Mouse (Mus musculus) heart, embryonic 10.5 days (tissue): ENCODE results near the gene Prr23a2. TPM values are rescaled to one million over a fixed set of nuclear protein-coding genes. Genes with fewer than 3 reads are reported as not detected.

Experiments
- DNase-seq: peaks from one replicate; pipeline ENCODE4 v3.0.0-alpha.2; 2017; ENCODE audit warnings: low spot score
- H3K27ac ChIP-seq: fragments of 300-500 bp; sonication (generic); 2 replicates; pipeline ENCODE4 v1.5.1; 2016; ENCODE audit warnings: mild to moderate bottlenecking
- H3K27me3 ChIP-seq: fragments of 300-500 bp; sonication (generic); 2 replicates; pipeline ENCODE4 v1.6.1; 2016; ENCODE audit warnings: mild to moderate bottlenecking; ENCODE audit not compliant: poor library complexity, insufficient read depth, severe bottlenecking
- H3K36me3 ChIP-seq: fragments of 300-500 bp; sonication (generic); 2 replicates; pipeline ENCODE4 v1.6.1; 2016; ENCODE audit warnings: mild to moderate bottlenecking, moderate library complexity
- H3K4me1 ChIP-seq: fragments of 300-500 bp; sonication (generic); 2 replicates; pipeline ENCODE4 v1.6.1; 2016; ENCODE audit warnings: mild to moderate bottlenecking
- H3K4me3 ChIP-seq: fragments of 300-500 bp; sonication (generic); 2 replicates; pipeline ENCODE4 v1.5.1; 2016; ENCODE audit warnings: mild to moderate bottlenecking, moderate library complexity
- H3K9me3 ChIP-seq: fragments of 300-500 bp; sonication (generic); 2 replicates; pipeline ENCODE4 v1.6.1; 2016; ENCODE audit warnings: mild to moderate bottlenecking, moderate library complexity
- WGBS: fragments of 180-500 bp; shearing (Covaris S2); methylation state at CpG from one replicate; pipeline ENCODE4 v1.1.7; 2016; 5-methylcytosine and 5-hydroxymethylcytosine counted together
- polyA plus RNA-seq: library from polyadenylated mRNA; unstranded; fragments of >200 nt; fragmentation: Nextera tagmentation; extraction: Ambion mirVana; gene quantifications from 2 replicates; pipeline ENCODE4 v1.2.1, GENCODE M21; 2016

Prr23a2 gene
- polyA plus RNA-seq, 1 experiment from 2014 or later, result not detected

DNA sequence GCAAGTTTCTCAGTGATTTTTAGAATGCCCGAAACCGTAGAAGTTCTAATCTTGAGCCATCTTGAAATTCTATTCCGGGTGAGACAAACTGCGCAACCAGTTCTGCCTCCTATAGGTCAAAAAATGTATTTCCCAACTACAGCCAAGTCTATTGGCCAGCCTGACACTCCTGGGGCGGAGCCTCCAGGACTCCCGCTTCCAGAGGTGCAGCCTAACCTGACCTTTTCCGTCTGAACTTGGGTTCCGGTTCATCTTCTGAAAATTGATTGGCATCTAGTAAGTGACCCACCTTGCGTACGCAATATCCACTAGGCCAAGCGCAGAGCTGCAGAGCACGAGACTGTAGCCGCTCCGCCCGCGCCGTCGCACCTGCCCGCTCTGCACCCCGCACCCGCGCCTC is 8.3 kb downstream of the Prr23a2 start, which contains the start of gene Prr23a3:
Gene Prr23a3, plus strand, starts transcription at position 197 of the 400 bp plus-strand sequence.
- H3K4me1 ChIP-seq, result 0 out of 2 replicates have a peak, but pooled peaks cover 2% of the 10 kb centered on the region
- H3K4me3 ChIP-seq, result peak within 1 kb of the TSS; percentile 41
- H3K9me3 ChIP-seq, result no peaks in the 10 kb centered on the region
- no peaks in the 10 kb centered on the region for H3K36me3 ChIP-seq
- WGBS, result 39% methylated on average over 22 of the region's 22 CpGs
- no peak for DNase-seq
- peaks cover 13% of the 10 kb centered on the region for H3K27me3 ChIP-seq
- no peak within 1 kb of the TSS for H3K27ac ChIP-seq

DNA sequence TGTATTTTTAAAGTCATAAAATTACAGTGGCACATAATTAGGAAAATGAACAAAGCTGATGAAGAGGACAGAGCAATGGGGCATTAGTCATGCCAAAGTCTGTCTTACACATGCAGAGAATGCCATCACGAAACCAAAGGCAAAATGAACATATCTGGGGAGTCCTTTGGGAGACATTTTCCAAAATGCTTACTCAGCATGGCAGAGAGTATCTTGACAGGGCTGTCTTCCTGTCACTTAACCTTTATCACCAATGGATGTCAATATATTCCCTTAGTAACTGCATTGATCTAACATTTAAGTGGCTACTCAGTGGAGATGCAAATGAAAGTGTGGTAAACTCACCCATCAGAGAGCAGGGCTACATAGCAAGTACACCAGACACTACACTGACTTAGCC is 45.2 kb downstream of the Prr23a2 start:
- WGBS, result 70% methylated on average over 1 of the region's 1 CpGs
- H3K27me3 ChIP-seq, result no peaks in the 10 kb centered on the region
- peaks cover 10% of the 10 kb centered on the region for H3K9me3 ChIP-seq
- H3K4me3 ChIP-seq, result no peak overlapping the region
- no peak for DNase-seq
- no peaks in the 10 kb centered on the region for H3K36me3 ChIP-seq
- H3K4me1 ChIP-seq, result no peaks in the 10 kb centered on the region
- no peak overlapping the region for H3K27ac ChIP-seq

DNA sequence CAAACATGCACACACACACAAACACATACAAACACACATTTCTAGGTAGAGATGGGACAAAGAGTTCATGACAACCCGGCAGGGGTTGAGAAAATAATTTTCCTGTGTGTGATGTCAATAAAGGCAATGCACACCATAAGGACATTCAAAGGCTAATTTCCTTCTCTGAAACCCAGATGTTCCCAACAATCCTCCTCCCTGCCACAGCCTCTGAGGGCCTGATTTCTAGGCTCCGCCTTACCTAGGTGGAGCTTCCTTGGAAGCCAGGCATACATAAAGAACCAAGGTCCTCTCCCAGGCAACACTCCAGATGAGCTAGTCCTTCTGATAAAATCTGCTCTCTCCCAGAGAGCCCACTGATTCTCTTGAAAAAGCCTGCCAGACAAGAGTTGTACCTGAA is 46.5 kb downstream of the Prr23a2 start, which contains the start of gene 7420426K07Rik:
Gene 7420426K07Rik, plus strand, starts transcription at position 301 of the 400 bp plus-strand sequence.
- H3K27me3 ChIP-seq, result no peaks in the 10 kb centered on the region
- WGBS, result 82% methylated on average over 2 of the region's 2 CpGs

More for the DNA sequence above, 46.5 kb downstream of the Prr23a2 start, which contains the start of gene 7420426K07Rik:
- H3K27ac ChIP-seq, result no peak within 1 kb of the TSS
- DNase-seq, result no peak
- H3K4me1 ChIP-seq, result no peaks in the 10 kb centered on the region
- no peaks in the 10 kb centered on the region for H3K9me3 ChIP-seq
- H3K36me3 ChIP-seq, result no peaks in the 10 kb centered on the region
- no peak within 1 kb of the TSS for H3K4me3 ChIP-seq

Other genes starting within 250 kb of the Prr23a2 start
- gene Prr23a1, start 14.0 kb upstream of the Prr23a2 start, polyA plus RNA-seq, result not detected in 2 replicates
- gene Prr23a3, start 8.3 kb downstream of the Prr23a2 start, polyA plus RNA-seq, result 0.34 TPM in 1 of 2 replicates, not detected in the other
- gene 7420426K07Rik, start 46.6 kb downstream of the Prr23a2 start, polyA plus RNA-seq, result not detected in 2 replicates
- gene Foxl2, start 98.8 kb downstream of the Prr23a2 start, polyA plus RNA-seq, result 0.10 TPM in 1 of 2 replicates, not detected in the other
- gene Faim, start 129.9 kb downstream of the Prr23a2 start, polyA plus RNA-seq, result 39.0 and 47.5 TPM in 2 replicates
- gene Gm1123, start 179.2 kb downstream of the Prr23a2 start, polyA plus RNA-seq, result 0.09 TPM in 1 of 2 replicates, not detected in the other